Mouse (Mus musculus) ES-E14 (cell line): ENCODE results near the gene Iqcn. TPM values are rescaled to one million over a fixed set of nuclear protein-coding genes. Genes with fewer than 3 reads are reported as not detected.

Experiments used
- DNase-seq: peaks from one replicate; pipeline ENCODE4 v3.0.0-alpha.2; 2013; ENCODE audit warnings: low read depth, low spot score
- H3K27ac ChIP-seq: 2 replicates; pipeline ENCODE4 v1.5.1; 2012; ENCODE audit warnings: low read depth, mild to moderate bottlenecking, low read length, moderate library complexity, mixed read lengths; ENCODE audit not compliant: poor library complexity, insufficient read depth, severe bottlenecking
- H3K36me3 ChIP-seq: 2 replicates; pipeline ENCODE4 v1.6.1; 2012; ENCODE audit warnings: mild to moderate bottlenecking, low read length, moderate library complexity, mixed read lengths; ENCODE audit not compliant: control insufficient read depth, poor library complexity, insufficient read depth, severe bottlenecking
- H3K4me1 ChIP-seq, 2 experiments: fragments of 150-350 bp in 1 of 2; sonication (generic) in 1 of 2; 2 replicates each; pipeline ENCODE4 v1.6.1; 2012; ENCODE audit warnings: low read length in 2 of 2, mild to moderate bottlenecking in 1 of 2, mixed read lengths in 1 of 2; ENCODE audit not compliant: control insufficient read depth in 2 of 2, insufficient read depth in 2 of 2, poor library complexity in 1 of 2
- H3K4me3 ChIP-seq, 2 experiments: fragments of 150-350 bp in 1 of 2; sonication (generic) in 1 of 2; 2 replicates each; pipeline ENCODE4 v1.5.1; 2012; ENCODE audit warnings: low read length in 2 of 2, low read depth in 1 of 2, mild to moderate bottlenecking in 1 of 2, mixed read lengths in 1 of 2; ENCODE audit not compliant: insufficient read depth in 1 of 2, poor library complexity in 1 of 2, severe bottlenecking in 1 of 2
- H3K9ac ChIP-seq: 2 replicates; pipeline ENCODE4 v1.6.1; 2012; ENCODE audit warnings: low read depth, mild to moderate bottlenecking, low read length, mixed read lengths; ENCODE audit not compliant: poor library complexity, insufficient read depth, severe bottlenecking
- H3K9me3 ChIP-seq: fragments of 150-350 bp; sonication (generic); 2 replicates; pipeline ENCODE4 v1.6.1; 2012; ENCODE audit warnings: low read depth, mild to moderate bottlenecking, low read length; ENCODE audit not compliant: control insufficient read depth, insufficient read depth
- CHD2 ChIP-seq: IDR thresholded peaks from 2 replicates; pipeline ENCODE4 v1.6.1; 2014; ENCODE audit warnings: mild to moderate bottlenecking, low read depth, low read length, inconsistent platforms
- HCFC1 ChIP-seq: IDR thresholded peaks from 2 replicates; pipeline ENCODE4 v1.6.1; 2012; ENCODE audit warnings: low read length, inconsistent platforms, borderline replicate concordance; ENCODE audit not compliant: insufficient read depth
- MAFK ChIP-seq: IDR thresholded peaks from 2 replicates; pipeline ENCODE4 v1.6.1; 2014; ENCODE audit warnings: mild to moderate bottlenecking, low read depth, low read length, inconsistent platforms; ENCODE audit not compliant: insufficient read depth
- ZC3H11A ChIP-seq: IDR thresholded peaks from 2 replicates; pipeline ENCODE4 v1.6.1; 2012; ENCODE audit warnings: low read depth, mild to moderate bottlenecking, inconsistent platforms, low read length, borderline replicate concordance
- ZNF384 ChIP-seq: IDR thresholded peaks from 2 replicates; pipeline ENCODE4 v1.6.1; 2012; ENCODE audit warnings: low read depth, low read length, inconsistent platforms
- in situ Hi-C, 2 experiments: fragments of 600-800 bp; cut with MboI; formaldehyde crosslinking; loops; one replicate each; pipeline ENCODE4 v1.15.1; 2025; ENCODE audit warnings: low sequenced_read_pairs in 2 of 2, inconsistent platforms in 1 of 2; ENCODE audit not compliant: unreplicated experiment in 2 of 2
- total RNA-seq: library from RNA; depleted of rRNA; stranded (reverse); fragments of 300-350 nt; gene quantifications from 2 replicates; pipeline ENCODE4 v1.2.3, GENCODE M21; 2012

Gene Iqcn
- total RNA-seq, 1 experiment = 0.09 TPM

GRCm38 (mm10) chr8:70674716-70675115, 28.5 kb upstream of the Iqcn start:
- Histone ChIP-seq H3K4me1 (peaks cover 19 to 38% of the 10 kb centered on the region in 2 experiments), H3K27ac (peak overlapping the region; percentile 99), H3K9ac (peak overlapping the region; percentile 99), H3K9me3 (no peaks in the 10 kb centered on the region), H3K4me3 (peak overlapping the region; percentile 19 to 97; a peak in 3 of 4 replicates), H3K36me3 (peaks cover 30% of the 10 kb centered on the region; the same call in 1 of the 2 replicates)
- TF ChIP-seq CHD2 = no peak
- TF ChIP-seq MAFK = no peak
- no peak for TF ChIP-seq ZNF384
- no peak for TF ChIP-seq ZC3H11A
- no peak for TF ChIP-seq HCFC1
- in situ Hi-C loops = no loop called here
- no peak for DNase-seq

DNA sequence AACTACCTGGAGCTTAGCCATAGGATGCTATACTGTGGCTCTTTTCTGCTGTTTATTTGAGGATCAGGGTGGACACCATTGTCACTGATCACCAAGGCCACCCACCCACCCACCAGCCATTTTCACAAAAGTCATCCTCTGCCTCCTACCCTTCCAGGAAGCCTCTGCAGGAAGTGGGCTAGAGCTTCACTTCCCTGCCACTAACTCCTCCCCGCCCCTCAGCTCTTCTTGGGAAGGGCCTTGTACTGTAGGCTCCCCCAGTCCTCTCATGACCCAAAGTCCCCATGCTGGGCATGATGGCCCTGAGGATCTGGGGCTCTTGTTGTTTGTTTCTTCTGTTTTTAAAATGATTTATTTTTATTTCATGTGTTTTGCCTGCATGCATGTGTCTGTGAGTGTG, 27.9 kb upstream of the Iqcn start:
- Histone ChIP-seq H3K4me3 (peak overlapping the region; percentile 19 to 97; a peak in 2 of 4 replicates), H3K27ac (peak overlapping the region; percentile 99; the same call in 1 of the 2 replicates), H3K9ac (peak overlapping the region; percentile 99; the same call in 1 of the 2 replicates), H3K9me3 (no peaks in the 10 kb centered on the region), H3K4me1 (peaks cover 19 to 41% of the 10 kb centered on the region in 2 experiments), H3K36me3 (peaks cover 31% of the 10 kb centered on the region; the same call in 1 of the 2 replicates)
- TF ChIP-seq ZNF384 (no peak), CHD2 (no peak), MAFK (no peak), HCFC1 (no peak), ZC3H11A (no peak)
- in situ Hi-C loops = no loop called here
- no peak for DNase-seq

- DNase-seq = no peak
- Histone ChIP-seq H3K27ac (no peak overlapping the region), H3K4me3 (no peak overlapping the region), H3K36me3 (peaks cover 31% of the 10 kb centered on the region; the same call in 1 of the 2 replicates), H3K9ac (peak overlapping the region; percentile 4; the same call in 1 of the 2 replicates), H3K9me3 (no peaks in the 10 kb centered on the region), H3K4me1 (peaks cover 18 to 36% of the 10 kb centered on the region in 2 experiments)
- in situ Hi-C loops = no loop called here
- no peak for TF ChIP-seq ZNF384
Measured at GRCm38 (mm10) chr8:70677451-70678080, 25.7 kb upstream of the Iqcn start.

GRCm38 (mm10) chr8:70678679-70679078, 24.6 kb upstream of the Iqcn start:
- in situ Hi-C loops = no loop called here
- Histone ChIP-seq H3K4me3 (no peak overlapping the region), H3K36me3 (peaks cover 31% of the 10 kb centered on the region; the same call in 1 of the 2 replicates), H3K27ac (no peak overlapping the region), H3K9ac (no peak overlapping the region), H3K4me1 (peaks cover 18 to 36% of the 10 kb centered on the region in 2 experiments), H3K9me3 (no peaks in the 10 kb centered on the region)
- no peak for TF ChIP-seq MAFK
- TF ChIP-seq CHD2 = no peak
- no peak for TF ChIP-seq HCFC1
- no peak for TF ChIP-seq ZNF384
- TF ChIP-seq ZC3H11A = no peak
- DNase-seq = no peak

DNA sequence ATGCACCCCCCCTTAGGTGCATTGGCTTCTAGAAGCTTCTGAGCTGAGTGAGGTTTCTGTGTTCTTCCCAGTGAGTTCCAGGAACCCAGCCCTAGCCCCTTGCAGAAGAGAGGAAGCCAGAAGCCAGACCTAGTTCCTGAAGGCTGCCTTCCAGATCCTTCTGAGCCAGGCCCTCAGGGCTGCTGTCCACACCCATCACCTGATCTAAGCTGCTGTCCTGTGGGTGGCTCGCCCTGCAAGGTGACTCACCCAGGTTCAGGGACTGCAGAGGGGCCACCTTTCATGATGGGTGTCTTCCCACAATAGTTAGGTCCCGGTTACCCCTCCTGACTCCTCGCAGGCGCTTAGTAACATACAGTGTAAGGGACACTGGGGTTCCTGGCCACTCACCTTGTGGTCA, 23.9 kb upstream of the Iqcn start:
- no peaks in the 10 kb centered on the region for H3K9me3 ChIP-seq
- no peak overlapping the region for H3K27ac ChIP-seq
- in situ Hi-C loops = no loop called here
- DNase-seq = no peak
- H3K4me1 ChIP-seq = peaks cover 18 to 33% of the 10 kb centered on the region in 2 experiments
- TF ChIP-seq CHD2 (no peak), MAFK (no peak), HCFC1 (no peak), ZNF384 (no peak), ZC3H11A (no peak)
- no peak overlapping the region for H3K9ac ChIP-seq
- peaks cover 31% of the 10 kb centered on the region; the same call in 1 of the 2 replicates for H3K36me3 ChIP-seq
- H3K4me3 ChIP-seq = no peak overlapping the region
